Mouse (Mus musculus) ES-E14 (cell line): ENCODE measurements around the gene Gm20605. TPM values are rescaled to one million over a fixed set of nuclear protein-coding genes. Genes with fewer than 3 reads are reported as not detected.

ENCODE experiments used
- DNase-seq: peaks from one replicate; pipeline ENCODE4 v3.0.0-alpha.2; 2013; ENCODE audit warnings: low read depth, low spot score
- H3K27ac ChIP-seq: 2 replicates; pipeline ENCODE4 v1.5.1; 2012; ENCODE audit warnings: low read depth, mild to moderate bottlenecking, low read length, moderate library complexity, mixed read lengths; ENCODE audit not compliant: poor library complexity, insufficient read depth, severe bottlenecking
- H3K36me3 ChIP-seq: 2 replicates; pipeline ENCODE4 v1.6.1; 2012; ENCODE audit warnings: mild to moderate bottlenecking, low read length, moderate library complexity, mixed read lengths; ENCODE audit not compliant: control insufficient read depth, poor library complexity, insufficient read depth, severe bottlenecking
- H3K4me1 ChIP-seq, 2 experiments: fragments of 150-350 bp in 1 of 2; sonication (generic) in 1 of 2; 2 replicates each; pipeline ENCODE4 v1.6.1; 2012; ENCODE audit warnings: low read length in 2 of 2, mild to moderate bottlenecking in 1 of 2, mixed read lengths in 1 of 2; ENCODE audit not compliant: control insufficient read depth in 2 of 2, insufficient read depth in 2 of 2, poor library complexity in 1 of 2
- H3K4me3 ChIP-seq, 2 experiments: fragments of 150-350 bp in 1 of 2; sonication (generic) in 1 of 2; 2 replicates each; pipeline ENCODE4 v1.5.1; 2012; ENCODE audit warnings: low read length in 2 of 2, low read depth in 1 of 2, mild to moderate bottlenecking in 1 of 2, mixed read lengths in 1 of 2; ENCODE audit not compliant: insufficient read depth in 1 of 2, poor library complexity in 1 of 2, severe bottlenecking in 1 of 2
- H3K9ac ChIP-seq: 2 replicates; pipeline ENCODE4 v1.6.1; 2012; ENCODE audit warnings: low read depth, mild to moderate bottlenecking, low read length, mixed read lengths; ENCODE audit not compliant: poor library complexity, insufficient read depth, severe bottlenecking
- H3K9me3 ChIP-seq: fragments of 150-350 bp; sonication (generic); 2 replicates; pipeline ENCODE4 v1.6.1; 2012; ENCODE audit warnings: low read depth, mild to moderate bottlenecking, low read length; ENCODE audit not compliant: control insufficient read depth, insufficient read depth
- CHD2 ChIP-seq: IDR thresholded peaks from 2 replicates; pipeline ENCODE4 v1.6.1; 2014; ENCODE audit warnings: mild to moderate bottlenecking, low read depth, low read length, inconsistent platforms
- HCFC1 ChIP-seq: IDR thresholded peaks from 2 replicates; pipeline ENCODE4 v1.6.1; 2012; ENCODE audit warnings: low read length, inconsistent platforms, borderline replicate concordance; ENCODE audit not compliant: insufficient read depth
- MAFK ChIP-seq: IDR thresholded peaks from 2 replicates; pipeline ENCODE4 v1.6.1; 2014; ENCODE audit warnings: mild to moderate bottlenecking, low read depth, low read length, inconsistent platforms; ENCODE audit not compliant: insufficient read depth
- ZC3H11A ChIP-seq: IDR thresholded peaks from 2 replicates; pipeline ENCODE4 v1.6.1; 2012; ENCODE audit warnings: low read depth, mild to moderate bottlenecking, inconsistent platforms, low read length, borderline replicate concordance
- ZNF384 ChIP-seq: IDR thresholded peaks from 2 replicates; pipeline ENCODE4 v1.6.1; 2012; ENCODE audit warnings: low read depth, low read length, inconsistent platforms
- in situ Hi-C, 2 experiments: fragments of 600-800 bp; cut with MboI; formaldehyde crosslinking; loops; one replicate each; pipeline ENCODE4 v1.15.1; 2025; ENCODE audit warnings: low sequenced_read_pairs in 2 of 2, inconsistent platforms in 1 of 2; ENCODE audit not compliant: unreplicated experiment in 2 of 2
- total RNA-seq: library from RNA; depleted of rRNA; stranded (reverse); fragments of 300-350 nt; gene quantifications from 2 replicates; pipeline ENCODE4 v1.2.3, GENCODE M21; 2012

The Gm20605 gene
- total RNA-seq, 1 experiment: 7.8 TPM

GRCm38 (mm10) chr5:137597625-137598024 is 31.4 kb upstream of the Gm20605 start:
- TF ChIP-seq ZC3H11A (no peak), HCFC1 (no peak), CHD2 (no peak), ZNF384 (no peak), MAFK (no peak)
- no peak for DNase-seq
- Histone ChIP-seq H3K9ac (peak overlapping the region; percentile 95; the same call in 1 of the 2 replicates), H3K4me1 (peaks cover 0 to 16% of the 10 kb centered on the region in 2 experiments; a peak in 2 of 4 replicates), H3K36me3 (peaks cover 5% of the 10 kb centered on the region; the same call in 1 of the 2 replicates), H3K9me3 (no peaks in the 10 kb centered on the region), H3K27ac (peak overlapping the region; percentile 13; the same call in 1 of the 2 replicates), H3K4me3 (peak overlapping the region; percentile 91 to 93)
- in situ Hi-C loops: no loop called here

DNA sequence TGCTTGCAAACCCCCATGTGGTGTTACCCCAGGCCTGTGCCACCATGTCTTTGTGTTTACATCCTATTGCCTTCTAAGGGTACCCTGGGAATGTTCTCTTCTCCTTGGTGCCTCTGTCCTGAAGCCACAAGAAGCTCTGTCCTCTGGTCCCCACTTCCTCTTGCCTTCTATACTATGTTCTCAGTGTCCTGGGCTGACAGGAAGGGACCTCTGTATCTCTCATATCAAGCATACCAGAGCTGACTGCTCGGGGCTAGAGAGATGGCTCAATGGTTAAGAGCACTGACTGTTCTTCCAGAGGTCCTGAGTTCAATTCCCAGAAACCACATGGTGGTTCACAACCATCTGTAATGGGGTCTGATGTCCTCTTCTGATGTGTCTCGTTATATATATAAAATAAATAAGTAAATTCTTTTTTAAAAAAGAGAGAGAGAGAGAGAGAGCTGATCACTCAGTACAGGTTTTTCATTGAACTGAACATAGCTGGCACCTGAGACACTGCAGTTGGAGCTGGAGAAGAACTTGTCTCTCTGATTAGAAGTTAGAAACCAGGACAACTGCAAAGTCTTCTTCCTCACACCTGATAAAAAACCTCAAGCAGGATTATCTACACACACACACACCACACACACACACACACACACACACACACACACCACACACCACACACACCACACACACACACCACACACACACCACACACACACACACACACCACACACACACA is 30.7 kb upstream of the Gm20605 start:
- peak overlapping the region in 1 of 2 experiments; percentile 93; a peak in 1 of 4 replicates for H3K4me3 ChIP-seq
- H3K9ac ChIP-seq: no peak overlapping the region; the same call in 1 of the 2 replicates
- no peaks in the 10 kb centered on the region for H3K9me3 ChIP-seq
- no peak for TF ChIP-seq HCFC1
- no peak for TF ChIP-seq CHD2
- TF ChIP-seq ZC3H11A: no peak
- H3K4me1 ChIP-seq: peaks cover 0 to 18% of the 10 kb centered on the region in 2 experiments; a peak in 2 of 4 replicates
- peaks cover 5% of the 10 kb centered on the region; the same call in 1 of the 2 replicates for H3K36me3 ChIP-seq
- in situ Hi-C loops: no loop called here
- H3K27ac ChIP-seq: peak overlapping the region; percentile 13; the same call in 1 of the 2 replicates
- no peak for DNase-seq

- TF ChIP-seq ZC3H11A (no peak), ZNF384 (no peak), MAFK (no peak), CHD2 (no peak), HCFC1 (no peak)
- DNase-seq: no peak
- Histone ChIP-seq H3K4me3 (peak overlapping the region; percentile 99), H3K9me3 (no peaks in the 10 kb centered on the region), H3K36me3 (peaks cover 5% of the 10 kb centered on the region; the same call in 1 of the 2 replicates), H3K4me1 (peaks cover 0 to 15% of the 10 kb centered on the region in 2 experiments; a peak in 2 of 4 replicates), H3K27ac (no peak overlapping the region), H3K9ac (peak overlapping the region; percentile 86; the same call in 1 of the 2 replicates)
- in situ Hi-C loops: no loop called here
These were observed 29.4 kb upstream of the Gm20605 start for GRCm38 (mm10) chr5:137599600-137599999.

DNA sequence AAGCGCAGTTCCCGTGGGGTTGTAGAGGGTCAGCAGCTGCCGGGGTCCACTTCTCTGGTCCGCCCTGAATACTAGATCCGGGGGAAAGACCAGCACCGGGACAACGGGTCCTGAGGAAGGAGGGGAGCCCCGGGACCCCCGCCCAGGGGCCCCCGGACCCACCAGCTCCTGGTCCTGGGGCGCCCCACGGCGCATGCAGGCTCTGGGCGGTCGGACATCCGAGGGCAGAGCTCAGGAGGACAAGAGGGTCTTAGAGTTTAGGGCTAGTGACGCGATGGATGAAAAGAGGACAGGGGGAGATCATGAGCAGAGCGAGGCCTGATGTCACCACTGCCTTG is 28.7 kb upstream of the Gm20605 start:
- no peaks in the 10 kb centered on the region for H3K9me3 ChIP-seq
- peaks cover 0 to 15% of the 10 kb centered on the region in 2 experiments; a peak in 2 of 4 replicates for H3K4me1 ChIP-seq
- H3K9ac ChIP-seq: peak overlapping the region; percentile 86
- no peak for DNase-seq
- no peak overlapping the region for H3K27ac ChIP-seq
- peak overlapping the region; percentile 99 for H3K4me3 ChIP-seq
- peaks cover 9% of the 10 kb centered on the region for H3K36me3 ChIP-seq
- in situ Hi-C loops: no loop called here
- TF ChIP-seq ZC3H11A: no peak
